Mouse (Mus musculus) heart, postnatal 14 days (tissue): Measurements from ENCODE around the gene Tubb1. TPM values are rescaled to one million over a fixed set of nuclear protein-coding genes. Genes with fewer than 3 reads are reported as not detected.

Experiments
- DNase-seq, 2 experiments: peaks; one replicate each; pipeline ENCODE4 v3.0.0; 2021 to 2022
- intact Hi-C: fragments of 180-260 bp; cut with DNase I; formaldehyde crosslinking; loops from one replicate; pipeline ENCODE4 v1.15.1; 2025
- long read RNA-seq, 2 experiments: library from polyadenylated mRNA; stranded (forward); transcript quantifications; one replicate each; pipeline ENCODE4 v2.0.0; 2021
- total RNA-seq, 2 experiments: library from RNA; stranded (reverse); gene quantifications; 2 replicates each; pipeline ENCODE4 v1.2.3; 2021

Tubb1 gene
- total RNA-seq = 1 to 10 TPM; 2.0 TPM
- long read RNA-seq, experiment 1 = 0 reads
- long read RNA-seq, experiment 2, partial matches to known transcripts = 0 of 1 reads
- long read RNA-seq, experiment 2, other reads (novel, unspliced or antisense) = 0 of 1 reads

- intact Hi-C loops = loop anchor here (5.0 kb wide), 1 partner anchor 138 kb away; no protein-coding TSS in a partner anchor
- DNase-seq = no peak
These were observed at the start of gene Tubb1 for GRCm38 (mm10) chr2:174450353-174450752. TSS of gene Tubb1 (plus strand) at chr2:174450695.

- DNase-seq = no peak
- intact Hi-C loops = no loop called here
These were observed 40.3 kb upstream of the Tubb1 start for GRCm38 (mm10) chr2:174410222-174410621.

- intact Hi-C loops = no loop called here
- DNase-seq = no peak
These were observed 37.4 kb upstream of the Tubb1 start for GRCm38 (mm10) chr2:174413127-174413526.

GRCm38 (mm10) chr2:174415001-174415730 lies 35.3 kb upstream of the Tubb1 start:
- no peak for DNase-seq
- intact Hi-C loops = loop anchor here (5.0 kb wide), 2 partner anchors 83 to 103 kb away; no protein-coding TSS in a partner anchor

GRCm38 (mm10) chr2:174415731-174416310 lies 34.7 kb upstream of the Tubb1 start, which contains the start of gene Nelfcd:
TSS of gene Nelfcd (plus strand) at chr2:174415804.
- intact Hi-C loops = loop anchor here (5.0 kb wide), 2 partner anchors 84 to 104 kb away; no protein-coding TSS in a partner anchor

GRCm38 (mm10) chr2:174421107-174421506 lies 29.4 kb upstream of the Tubb1 start:
- DNase-seq = no peak
- intact Hi-C loops = no loop called here

More at GRCm38 (mm10) chr2:174415731-174416310, 34.7 kb upstream of the Tubb1 start, which contains the start of gene Nelfcd:
- DNase-seq = peak; percentile 96 to 97

DNA sequence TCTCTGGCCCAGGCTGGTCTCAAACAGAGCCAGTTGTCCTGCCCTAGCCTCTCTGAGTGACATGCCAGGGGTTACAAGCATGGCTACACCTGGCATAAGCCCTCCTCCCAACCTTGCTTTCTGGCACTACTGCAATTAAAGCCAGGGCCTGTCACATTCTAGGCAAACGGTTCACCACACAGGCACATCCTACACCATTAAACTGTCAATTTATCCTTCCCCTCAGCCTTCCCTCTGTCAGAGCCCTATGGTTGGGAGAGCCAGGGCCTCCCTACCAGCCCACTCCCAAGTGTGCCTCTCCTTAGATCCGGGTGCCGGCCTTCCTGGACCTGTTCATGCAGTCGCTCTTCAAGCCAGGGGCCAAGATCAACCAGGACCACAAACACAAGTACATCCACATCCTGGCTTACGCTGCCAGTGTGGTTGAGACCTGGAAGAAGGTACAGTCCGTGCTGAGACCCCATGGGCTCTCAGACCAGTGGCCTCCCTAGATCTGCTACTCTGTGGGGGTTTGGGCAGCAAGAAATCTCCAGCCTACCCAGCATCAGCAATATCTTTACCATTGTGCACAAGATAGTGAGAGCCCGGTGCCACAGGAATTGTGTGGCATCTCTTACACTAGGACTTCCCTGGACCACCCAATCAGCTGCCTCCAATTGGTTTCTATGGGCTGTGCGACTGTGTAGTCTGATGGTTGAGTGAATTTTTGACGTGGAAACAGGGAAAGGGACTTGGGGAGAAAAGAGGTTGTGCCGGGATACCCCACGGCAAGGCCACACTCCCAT lies 26.0 kb upstream of the Tubb1 start:
- intact Hi-C loops = no loop called here
- DNase-seq = no peak

DNA sequence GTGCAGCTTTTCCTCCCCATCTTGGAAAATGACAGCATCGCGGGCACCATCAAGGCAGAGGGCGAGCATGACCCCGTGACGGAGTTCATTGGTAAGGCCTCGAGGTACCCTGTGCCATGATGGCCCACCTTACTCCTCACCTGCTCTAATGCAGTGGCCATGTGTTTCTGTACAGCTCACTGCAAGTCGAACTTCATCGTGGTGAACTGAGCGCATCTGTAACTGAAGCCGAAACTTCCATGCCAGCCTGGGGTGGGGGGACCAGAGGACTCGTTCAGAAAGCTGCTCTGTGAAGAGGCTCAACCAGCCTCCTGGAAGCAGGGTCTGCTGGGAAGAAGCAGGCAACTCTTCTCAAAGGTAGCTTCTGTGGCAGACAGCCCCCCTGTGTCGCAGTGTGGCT lies 23.6 kb upstream of the Tubb1 start:
- DNase-seq = no peak
- intact Hi-C loops = no loop called here

DNA sequence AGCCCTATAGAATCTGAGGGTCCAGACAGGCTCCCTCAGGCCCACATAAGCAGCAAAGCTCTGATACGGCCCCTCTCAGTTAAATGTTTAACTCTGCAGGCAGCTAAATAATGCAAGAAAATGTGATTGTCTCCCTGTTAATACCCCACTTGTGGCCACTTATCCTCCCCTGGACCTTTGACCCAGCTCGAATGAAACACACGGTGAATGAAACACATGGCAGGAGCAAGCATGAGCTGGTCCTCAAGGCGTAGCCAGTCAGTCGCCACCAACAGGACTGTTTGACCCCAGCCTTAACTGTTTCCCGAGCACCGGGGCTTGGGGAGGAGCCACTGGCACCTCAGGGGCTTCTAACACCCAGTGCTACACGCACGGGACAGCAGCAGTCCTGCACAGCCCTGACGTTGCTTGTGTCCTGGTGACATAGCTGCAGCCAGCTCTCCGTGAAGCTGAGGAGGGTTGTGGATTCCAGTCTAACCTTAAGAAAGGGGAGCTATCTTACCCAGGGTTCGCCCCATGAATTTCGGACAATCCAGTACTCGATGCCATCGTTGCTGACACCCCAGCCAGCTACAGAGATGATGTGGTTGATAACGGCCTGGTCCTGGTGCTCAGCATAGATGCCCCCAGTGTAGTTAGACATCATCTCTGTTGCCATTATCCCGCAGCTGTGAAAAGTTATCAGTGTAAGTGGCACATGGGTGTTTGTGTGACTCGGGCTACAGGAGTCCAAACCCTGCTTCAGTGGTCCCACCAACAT lies 22.2 kb upstream of the Tubb1 start:
- intact Hi-C loops = no loop called here
- DNase-seq = no peak

GRCm38 (mm10) chr2:174428996-174429591 lies 21.4 kb upstream of the Tubb1 start:
- intact Hi-C loops = no loop called here
- DNase-seq = no peak

GRCm38 (mm10) chr2:174434943-174435342 lies 15.6 kb upstream of the Tubb1 start:
- no peak for DNase-seq
- intact Hi-C loops = loop anchor here (10.0 kb wide), 1 partner anchor 320 kb away; the partner anchor contains the start of gene Npepl1

DNA sequence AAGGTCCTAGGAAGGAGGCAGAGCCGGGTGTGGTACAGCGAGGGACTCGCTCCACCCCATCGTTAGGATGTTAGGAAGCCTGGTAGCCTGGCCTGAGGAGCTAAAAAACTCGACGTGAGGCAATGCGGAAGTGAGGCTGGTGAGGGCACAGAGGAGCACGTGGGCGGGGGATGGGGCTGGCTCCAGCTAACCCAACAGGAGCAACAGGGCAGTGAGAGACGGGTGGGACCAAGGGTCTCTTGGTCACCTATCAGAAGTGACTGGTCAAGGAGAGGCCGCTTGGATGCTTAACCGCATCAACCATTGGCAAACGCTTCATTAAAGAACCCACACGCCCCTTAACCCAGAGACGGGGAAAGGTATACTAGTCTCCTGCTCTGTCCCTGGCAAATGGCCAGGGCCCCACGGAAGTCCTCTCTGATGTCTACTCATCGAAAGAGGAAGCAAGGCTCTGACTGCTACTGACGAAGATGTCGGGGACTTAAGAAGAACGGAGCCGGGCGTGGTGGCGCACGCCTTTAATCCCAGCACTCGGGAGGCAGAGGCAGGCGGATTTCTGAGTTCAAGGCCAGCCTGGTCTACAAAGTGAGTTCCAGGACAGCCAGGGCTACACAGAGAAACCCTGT lies 14.3 kb upstream of the Tubb1 start:
- peak; percentile 16 to 27 for DNase-seq
- intact Hi-C loops = loop anchor here (10.0 kb wide), 1 partner anchor 321 kb away; the partner anchor contains the start of gene Npepl1

- no peak for DNase-seq
- intact Hi-C loops = loop anchor here (10.0 kb wide), 1 partner anchor 322 kb away; the partner anchor contains the start of gene Npepl1
These were observed 13.4 kb upstream of the Tubb1 start for GRCm38 (mm10) chr2:174436916-174437696.

- peak; percentile 12 to 18 for DNase-seq
- intact Hi-C loops = loop anchor here (10.0 kb wide), 1 partner anchor 323 kb away; the partner anchor contains the start of gene Npepl1
These were observed 12.9 kb upstream of the Tubb1 start for GRCm38 (mm10) chr2:174437697-174437982.

DNA sequence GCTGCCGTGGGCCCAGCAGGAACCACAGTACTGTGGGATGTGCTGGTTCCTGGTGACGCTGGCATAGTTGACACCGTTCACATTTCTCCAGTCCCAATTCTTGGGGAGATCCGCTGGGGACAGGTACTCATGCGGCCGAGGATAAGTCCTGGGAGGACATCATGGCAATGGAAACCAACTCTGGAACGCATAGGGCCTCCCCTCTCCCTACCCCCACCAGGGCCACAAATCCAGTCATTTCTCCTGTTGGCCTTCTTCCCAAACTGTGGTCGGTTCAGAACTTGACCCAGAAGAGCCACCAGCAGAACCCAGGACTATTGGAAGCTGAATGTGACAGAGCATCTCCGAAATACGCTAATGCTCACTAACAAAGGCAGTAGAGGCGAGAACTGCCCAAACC lies 12.3 kb upstream of the Tubb1 start:
- intact Hi-C loops = loop anchor here (10.0 kb wide), 1 partner anchor 323 kb away; the partner anchor contains the start of gene Npepl1
- DNase-seq = no peak

- intact Hi-C loops = loop anchor here (10.0 kb wide), 1 partner anchor 324 kb away; the partner anchor contains the start of gene Npepl1
- peak; percentile 80 to 82 for DNase-seq
These were observed 11.6 kb upstream of the Tubb1 start, which contains the start of gene Ctsz for GRCm38 (mm10) chr2:174438737-174439449. TSS of gene Ctsz (minus strand) at chr2:174439039.

- intact Hi-C loops = loop anchor here (10.0 kb wide), 1 partner anchor 325 kb away; the partner anchor contains the start of gene Npepl1
- DNase-seq = peak in 1 of 2 experiments; percentile 20
These were observed 11.1 kb upstream of the Tubb1 start for GRCm38 (mm10) chr2:174439450-174439838.
